Mouse (Mus musculus): Measurements from ENCODE around the gene Arih2. TPM values are rescaled to one million over a fixed set of nuclear protein-coding genes. Genes with fewer than 3 reads are reported as not detected.

Gene Arih2
- total RNA-seq, 2 experiments from 2014 or later: 62.2 to 65.6 TPM

- peak; percentile 95 to 96 for DNase-seq
Observed at GRCm38 (mm10) chr9:108560227-108560841, 88.9 kb downstream of the Arih2 start, which contains the start of gene Impdh2. Gene Impdh2 (plus strand): TSS chr9:108560286.

- DNase-seq: no peak
Observed at GRCm38 (mm10) chr9:108559169-108559568, 90.0 kb downstream of the Arih2 start.

Small RNAs within 50 kb of the gene (microRNA-seq; reads per million reads assigned to microRNA genes)
- gene Gm24083 (not detected), gene Gm26298 (not detected), gene Mir191 (not detected), gene Mir425 (1,316 reads per million, percentile 80 among the genes with 10 or more reads in this experiment)

Other genes starting within 250 kb of the Arih2 start
- gene Ccdc36, start 220.9 kb downstream of the Arih2 start, total RNA-seq (2021): not detected
- gene BC048562, start 212.9 kb downstream of the Arih2 start, total RNA-seq (2021): not detected
- 10 to 100 TPM; 37.1 to 48.1 TPM for gene Ccdc71, start 188.9 kb downstream of the Arih2 start, total RNA-seq (2021)
- gene Klhdc8b, start 187.8 kb downstream of the Arih2 start, total RNA-seq (2021): 10 to 100 TPM; 20.1 to 21.5 TPM
- gene Lamb2, start 169.7 kb downstream of the Arih2 start, total RNA-seq (2021): 100 to 1,000 TPM; 117 to 133 TPM
- 100 to 1,000 TPM; 204 to 213 TPM for gene Usp19, start 158.8 kb downstream of the Arih2 start, total RNA-seq (2021)
- 100 to 1,000 TPM; 191 to 194 TPM for gene Qars, start 141.7 kb downstream of the Arih2 start, total RNA-seq (2021)
- gene Qrich1, start 132.6 kb downstream of the Arih2 start, total RNA-seq (2021): 100 to 1,000 TPM; 106 to 125 TPM
- 100 to 1,000 TPM in 1 of 2 experiments, 10 to 100 TPM in 1; 76.8 to 118 TPM for gene Impdh2, start 89.1 kb downstream of the Arih2 start, total RNA-seq (2021)
- 10 to 100 TPM; 63.6 to 75.4 TPM for gene Ndufaf3, start 82.0 kb downstream of the Arih2 start, total RNA-seq (2021)
- 10 to 100 TPM; 61.1 to 72.7 TPM for gene Dalrd3, start 79.5 kb downstream of the Arih2 start, total RNA-seq (2021)
- 100 to 1,000 TPM; 119 to 121 TPM for gene Wdr6, start 70.6 kb downstream of the Arih2 start, total RNA-seq (2021)
- gene P4htm, start 51.7 kb downstream of the Arih2 start, total RNA-seq (2021): 1 to 10 TPM; 5.6 to 6.3 TPM
- 100 to 1,000 TPM; 112 to 140 TPM for gene Slc25a20, start 12.7 kb upstream of the Arih2 start, total RNA-seq (2021)
- gene Prkar2a, start 39.9 kb upstream of the Arih2 start, total RNA-seq (2021): 10 to 100 TPM; 28.9 to 34.9 TPM
- gene Ip6k2, start 134.4 kb upstream of the Arih2 start, total RNA-seq (2021): 10 to 100 TPM; 77.3 to 99.4 TPM
- gene Nckipsd, start 159.0 kb upstream of the Arih2 start, total RNA-seq (2021): 10 to 100 TPM in 1 of 2 experiments, 1 to 10 TPM in 1; 9.8 to 12.5 TPM
- gene Celsr3, start 176.9 kb upstream of the Arih2 start, total RNA-seq (2021): 1 to 10 TPM; 3.0 to 5.8 TPM
- 10 to 100 TPM in 1 of 2 experiments, 1 to 10 TPM in 1; 8.5 to 10.9 TPM for gene Slc26a6, start 203.9 kb upstream of the Arih2 start, total RNA-seq (2021)